Mouse (Mus musculus) midbrain, embryonic 16.5 days (tissue): ENCODE results near the gene Hspa13. TPM values are rescaled to one million over a fixed set of nuclear protein-coding genes. Genes with fewer than 3 reads are reported as not detected.

ENCODE experiments used
- ATAC-seq: fragments of 200-750 bp; cut with Nextera tagmentation; 2 replicates; pipeline ENCODE4 v1.8.0; 2017; ENCODE audit warnings: moderate TSS enrichment
- H3K27ac ChIP-seq: fragments of 300-500 bp; sonication (generic); 2 replicates; pipeline ENCODE4 v1.5.1; 2014; ENCODE audit warnings: mild to moderate bottlenecking, low read length, mixed read lengths
- H3K27me3 ChIP-seq: fragments of 300-500 bp; sonication (generic); 2 replicates; pipeline ENCODE4 v1.6.1; 2014; ENCODE audit warnings: low read depth, low read length, mixed read lengths; ENCODE audit not compliant: control insufficient read depth, insufficient read depth
- H3K36me3 ChIP-seq: fragments of 300-500 bp; sonication (generic); 2 replicates; pipeline ENCODE4 v1.6.1; 2014; ENCODE audit warnings: mild to moderate bottlenecking, low read length, moderate library complexity, mixed read lengths; ENCODE audit not compliant: control insufficient read depth, insufficient read depth
- H3K4me1 ChIP-seq: fragments of 300-500 bp; sonication (generic); 2 replicates; pipeline ENCODE4 v1.6.1; 2014; ENCODE audit warnings: mild to moderate bottlenecking, low read length, mixed read lengths; ENCODE audit not compliant: control insufficient read depth, insufficient read depth
- H3K4me2 ChIP-seq: fragments of 300-500 bp; sonication (generic); 2 replicates; pipeline ENCODE4 v1.6.1; 2014; ENCODE audit warnings: mild to moderate bottlenecking, low read length, mixed read lengths
- H3K4me3 ChIP-seq: fragments of 300-500 bp; sonication (generic); 2 replicates; pipeline ENCODE4 v1.5.1; 2014; ENCODE audit warnings: low read depth, mild to moderate bottlenecking, low read length, moderate library complexity, mixed read lengths
- H3K9ac ChIP-seq: fragments of 300-500 bp; sonication (generic); 2 replicates; pipeline ENCODE4 v1.6.1; 2014; ENCODE audit warnings: low read depth, low read length, mixed read lengths
- H3K9me3 ChIP-seq: fragments of 300-500 bp; sonication (generic); replicated peaks from 2 replicates; pipeline ENCODE4 v1.6.1; 2014; ENCODE audit warnings: mild to moderate bottlenecking, low read length, mixed read lengths; ENCODE audit not compliant: control insufficient read depth, poor library complexity, severe bottlenecking
- WGBS: fragments of 180-500 bp; shearing (Covaris S2); extraction: QIAGEN DNeasy Blood & Tissue Kit; methylation state at CpG from one replicate; pipeline ENCODE4 v1.1.7; 2014; 5-methylcytosine and 5-hydroxymethylcytosine counted together
- polyA plus RNA-seq: library from polyadenylated mRNA; unstranded; fragments of >200 nt; fragmentation: Nextera tagmentation; extraction: Ambion mirVana; gene quantifications from 2 replicates; pipeline ENCODE4 v1.2.1, GENCODE M21; 2015

Gene Hspa13
- polyA plus RNA-seq = 45.5 and 47.4 TPM in 2 replicates

GRCm38 (mm10) chr16:75766388-75767249, at the start of gene Hspa13:
Gene Hspa13, minus strand, starts transcription at chr16:75767104.
- WGBS = under 1% methylated on average over 51 of the region's 51 CpGs
- peak within 1 kb of the TSS; percentile 71 for H3K4me2 ChIP-seq
- ATAC-seq = peak; percentile 99
- H3K9ac ChIP-seq = peak within 1 kb of the TSS; percentile 69
- peaks cover 20% of the 10 kb centered on the region for H3K4me1 ChIP-seq
- no peaks in the 10 kb centered on the region for H3K9me3 ChIP-seq
- no peaks in the 10 kb centered on the region for H3K27me3 ChIP-seq
- H3K27ac ChIP-seq = peak within 1 kb of the TSS; percentile 82
- peak within 1 kb of the TSS; percentile 69 for H3K4me3 ChIP-seq
- H3K36me3 ChIP-seq = peaks cover 19% of the 10 kb centered on the region

GRCm38 (mm10) chr16:75779271-75779670, 12.4 kb upstream of the Hspa13 start:
- no peaks in the 10 kb centered on the region for H3K27me3 ChIP-seq
- H3K27ac ChIP-seq = no peak overlapping the region
- H3K4me2 ChIP-seq = no peak overlapping the region
- H3K9me3 ChIP-seq = no peaks in the 10 kb centered on the region
- WGBS = 29% methylated on average over 1 of the region's 1 CpGs
- no peaks in the 10 kb centered on the region for H3K4me1 ChIP-seq
- ATAC-seq = no peak
- H3K4me3 ChIP-seq = no peak overlapping the region
- H3K9ac ChIP-seq = no peak overlapping the region
- H3K36me3 ChIP-seq = no peaks in the 10 kb centered on the region

GRCm38 (mm10) chr16:75773222-75773621, 6.3 kb upstream of the Hspa13 start:
- Histone ChIP-seq H3K4me3 (no peak overlapping the region), H3K4me2 (no peak overlapping the region), H3K27ac (no peak overlapping the region), H3K9ac (no peak overlapping the region), H3K36me3 (no peaks in the 10 kb centered on the region), H3K4me1 (no peaks in the 10 kb centered on the region), H3K27me3 (no peaks in the 10 kb centered on the region), H3K9me3 (no peaks in the 10 kb centered on the region)
- 86% methylated on average over 10 of the region's 10 CpGs for WGBS
- no peak for ATAC-seq

- peak overlapping the region; percentile 69 for H3K9ac ChIP-seq
- peak overlapping the region; percentile 69 for H3K4me3 ChIP-seq
- peak overlapping the region; percentile 82 for H3K27ac ChIP-seq
- peak overlapping the region; percentile 71 for H3K4me2 ChIP-seq
- ATAC-seq = peak; percentile 84
- no peaks in the 10 kb centered on the region for H3K27me3 ChIP-seq
- no peaks in the 10 kb centered on the region for H3K9me3 ChIP-seq
- H3K36me3 ChIP-seq = peaks cover 19% of the 10 kb centered on the region
- H3K4me1 ChIP-seq = peaks cover 20% of the 10 kb centered on the region
- 15% methylated on average over 21 of the region's 21 CpGs for WGBS
Observed at GRCm38 (mm10) chr16:75767250-75768002, 522 bp upstream of the Hspa13 start.

- ATAC-seq = no peak
- Histone ChIP-seq H3K4me3 (no peak overlapping the region), H3K9me3 (no peaks in the 10 kb centered on the region), H3K27ac (no peak overlapping the region), H3K9ac (no peak overlapping the region), H3K27me3 (no peaks in the 10 kb centered on the region), H3K4me1 (no peaks in the 10 kb centered on the region), H3K36me3 (peaks cover 17% of the 10 kb centered on the region), H3K4me2 (no peak overlapping the region)
- 88% methylated on average over 1 of the region's 1 CpGs for WGBS
Observed at GRCm38 (mm10) chr16:75752876-75753275, 14.0 kb downstream of the Hspa13 start.

- no peaks in the 10 kb centered on the region for H3K27me3 ChIP-seq
- peaks cover 3% of the 10 kb centered on the region; the same call in 1 of the 2 replicates for H3K36me3 ChIP-seq
- no peak overlapping the region for H3K9ac ChIP-seq
- no peaks in the 10 kb centered on the region for H3K4me1 ChIP-seq
- H3K27ac ChIP-seq = no peak overlapping the region
- ATAC-seq = no peak
- 45% methylated on average over 5 of the region's 5 CpGs for WGBS
- no peaks in the 10 kb centered on the region for H3K9me3 ChIP-seq
- H3K4me3 ChIP-seq = no peak overlapping the region
- no peak overlapping the region for H3K4me2 ChIP-seq
Observed at GRCm38 (mm10) chr16:75750103-75750502, 16.8 kb downstream of the Hspa13 start.

GRCm38 (mm10) chr16:75748926-75749325, 18.0 kb downstream of the Hspa13 start:
- H3K4me2 ChIP-seq = no peak overlapping the region
- H3K4me3 ChIP-seq = no peak overlapping the region
- no peaks in the 10 kb centered on the region for H3K27me3 ChIP-seq
- H3K9me3 ChIP-seq = no peaks in the 10 kb centered on the region
- H3K4me1 ChIP-seq = no peaks in the 10 kb centered on the region
- H3K27ac ChIP-seq = no peak overlapping the region
- H3K36me3 ChIP-seq = no peaks in the 10 kb centered on the region
- WGBS = 96% methylated on average over 1 of the region's 1 CpGs
- no peak overlapping the region for H3K9ac ChIP-seq
- no peak for ATAC-seq

- no peak for ATAC-seq
- H3K4me1 ChIP-seq = no peaks in the 10 kb centered on the region
- no peak overlapping the region for H3K4me3 ChIP-seq
- no peaks in the 10 kb centered on the region for H3K27me3 ChIP-seq
- 61% methylated on average over 3 of the region's 3 CpGs for WGBS
- no peaks in the 10 kb centered on the region for H3K36me3 ChIP-seq
- no peak overlapping the region for H3K9ac ChIP-seq
- H3K27ac ChIP-seq = no peak overlapping the region
- no peaks in the 10 kb centered on the region for H3K9me3 ChIP-seq
- H3K4me2 ChIP-seq = no peak overlapping the region
Observed at GRCm38 (mm10) chr16:75744014-75744413, 22.9 kb downstream of the Hspa13 start.
